Mouse (Mus musculus) heart, postnatal 4 days (tissue): Measurements from ENCODE around the gene Mon2. TPM values are rescaled to one million over a fixed set of nuclear protein-coding genes. Genes with fewer than 3 reads are reported as not detected.
A peak's percentile ranks its signal among the peaks of the same experiment; 100 is the strongest.
"Not testable (repeated sequence)": the region's sequence is repeated elsewhere in the genome, so short reads cannot be mapped to it uniquely, and the experiment has no call there.

Experiments used
- DNase-seq: peaks from one replicate; pipeline ENCODE4 v3.0.0; 2021
- total RNA-seq, 2 experiments: library from RNA; stranded (reverse); gene quantifications; 2 replicates each; pipeline ENCODE4 v1.2.3; 2021

Mon2 gene
- total RNA-seq, 2 experiments from 2014 or later: 45.0 to 45.9 TPM

- peak; percentile 41 for DNase-seq
Measured at GRCm38 (mm10) chr10:122991053-122991452, 85.3 kb downstream of the Mon2 start.

DNA sequence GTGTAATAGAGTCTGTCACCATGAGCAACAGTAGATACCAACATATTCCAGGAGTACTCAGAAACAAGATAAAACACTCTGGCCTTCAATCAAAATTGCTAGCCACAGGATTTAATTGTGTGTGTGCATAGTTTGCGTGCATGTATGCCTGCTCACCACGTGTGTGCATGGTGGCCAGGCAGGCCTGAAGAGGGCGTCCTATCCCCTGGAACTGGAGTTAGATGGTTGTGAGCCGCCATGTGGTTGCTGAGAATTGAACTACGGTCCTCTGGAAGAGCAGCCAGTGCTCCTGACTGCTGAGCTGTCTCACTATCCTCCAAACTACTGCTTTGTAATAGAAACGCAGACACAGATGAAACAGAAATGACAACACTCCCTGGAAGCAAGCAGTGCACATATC lies 85.7 kb downstream of the Mon2 start:
- no peak for DNase-seq

GRCm38 (mm10) chr10:122989916-122990315 lies 86.4 kb downstream of the Mon2 start:
- DNase-seq: no peak

DNA sequence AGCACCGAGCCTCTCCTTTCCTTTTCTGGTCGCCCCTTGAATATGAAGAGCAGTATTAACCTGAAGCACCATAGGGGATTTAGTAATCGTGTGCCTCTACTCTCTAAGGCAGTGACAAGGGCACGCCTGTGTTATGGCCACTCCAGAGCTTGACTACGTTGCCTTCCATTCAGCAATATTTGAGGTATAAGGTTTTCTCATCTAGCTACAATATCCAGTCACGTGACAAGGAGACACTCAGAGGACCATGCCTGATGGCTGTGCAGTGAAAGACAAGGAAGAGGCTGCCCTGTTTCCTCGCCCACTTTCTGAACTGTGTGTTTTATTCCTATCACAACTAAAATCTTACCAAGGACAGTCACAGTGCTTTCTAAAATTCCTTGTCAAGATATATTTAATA lies 87.9 kb downstream of the Mon2 start:
- no peak for DNase-seq

DNA sequence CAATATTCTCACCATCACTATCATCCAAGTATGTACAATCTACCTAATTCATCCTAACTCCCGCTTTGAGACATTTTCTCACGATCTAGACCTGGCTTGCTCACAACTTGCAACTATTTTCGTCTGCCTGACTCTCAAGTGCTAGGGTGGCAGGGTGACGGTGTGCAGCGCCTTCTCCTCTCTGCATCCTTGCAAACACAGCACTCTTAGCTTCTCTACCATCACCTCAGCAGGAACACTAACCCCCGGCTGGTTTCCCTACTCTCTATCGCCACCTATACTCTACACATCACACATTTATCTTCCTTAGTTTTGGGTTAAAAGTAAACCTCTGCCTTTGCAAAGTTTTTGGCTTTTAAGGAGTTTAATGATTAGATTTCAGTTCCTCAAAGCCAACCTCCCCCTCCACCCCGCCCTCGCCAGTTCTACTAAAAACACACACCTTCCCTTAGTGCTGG lies 88.6 kb downstream of the Mon2 start:
- DNase-seq: peak; percentile 51

DNA sequence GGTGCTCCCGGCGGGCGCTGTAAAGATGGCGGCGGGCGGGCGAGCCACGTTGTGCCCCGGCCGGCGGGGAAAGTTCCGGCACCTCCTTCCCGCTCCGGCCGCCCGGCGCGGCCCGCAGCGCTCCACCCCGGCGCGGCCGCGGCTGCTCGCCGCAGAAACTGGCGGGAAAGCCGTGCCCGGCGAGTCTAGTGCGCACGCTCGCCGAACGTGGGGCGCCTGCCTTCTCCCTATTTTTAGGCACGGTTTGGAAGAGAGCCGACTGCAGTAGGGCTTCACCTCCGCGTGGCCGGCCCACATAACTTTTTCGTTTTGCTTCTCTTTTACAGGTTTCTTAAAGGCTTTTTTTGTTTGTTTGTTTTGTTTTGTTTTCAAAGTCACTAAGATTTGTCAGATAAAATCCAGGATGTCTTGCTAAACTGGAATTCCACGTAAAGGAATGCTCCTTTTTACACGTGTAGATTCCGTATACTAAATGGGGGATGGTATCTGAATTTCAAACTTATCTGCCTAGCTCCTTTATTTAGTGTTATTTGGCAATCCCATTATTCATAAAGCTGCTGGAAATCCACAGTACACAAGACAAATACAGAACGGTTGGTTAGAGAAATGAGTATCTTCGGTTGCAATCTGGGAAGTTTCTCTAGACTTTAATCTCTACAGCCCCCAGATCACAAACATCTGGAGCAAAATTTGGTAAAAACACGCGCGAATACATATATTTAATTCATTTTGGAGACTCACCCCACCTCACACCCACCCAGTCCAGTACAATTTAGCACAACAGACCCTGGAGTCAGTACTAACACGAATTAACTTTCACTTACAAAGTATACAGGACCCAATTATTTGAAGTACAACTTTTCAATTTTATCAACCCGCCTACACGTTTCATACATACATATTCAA lies 89.7 kb downstream of the Mon2 start:
- peak; percentile 86 for DNase-seq

DNA sequence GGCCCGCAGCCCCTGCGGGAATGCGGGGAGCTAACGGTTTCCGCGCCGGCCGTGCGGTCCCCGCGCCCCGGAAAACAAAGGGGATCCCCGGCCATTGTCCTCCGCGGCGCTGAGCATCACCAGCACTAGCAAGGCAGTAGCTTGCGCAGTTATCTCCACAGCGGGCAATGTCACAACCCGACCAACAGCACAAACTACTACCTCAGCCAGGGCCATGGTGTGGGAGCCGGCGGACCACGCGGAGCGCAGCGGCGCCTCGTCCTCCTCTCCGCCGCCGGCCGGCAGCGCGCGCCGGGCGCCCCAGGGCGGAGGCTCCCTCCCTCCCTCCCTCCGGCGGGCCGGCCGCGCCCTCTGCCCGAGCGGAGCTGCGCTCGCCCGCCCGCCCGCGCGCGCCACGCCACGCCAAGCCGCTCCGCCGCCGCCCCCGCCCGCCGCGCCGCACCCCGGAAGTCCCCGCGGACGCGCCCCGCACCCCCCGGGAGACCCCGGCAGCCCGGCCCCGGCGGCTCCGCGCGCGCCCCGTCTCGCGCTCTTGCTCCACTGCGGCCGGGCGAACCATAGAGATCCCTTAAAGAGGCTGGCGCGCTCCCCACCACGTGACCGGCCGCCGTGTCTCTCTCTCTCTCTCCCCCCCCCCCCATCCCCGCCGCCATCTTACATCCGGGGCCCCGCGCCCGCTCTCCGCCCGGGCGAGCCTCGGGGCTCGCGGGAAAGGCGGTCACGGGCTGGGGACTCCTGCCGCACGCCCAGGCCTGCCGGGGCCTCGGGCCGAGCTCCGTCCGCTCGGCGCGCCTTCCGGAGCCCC lies 90.6 kb downstream of the Mon2 start:
- DNase-seq: peak; percentile 88

GRCm38 (mm10) chr10:122985252-122985514 lies 91.1 kb downstream of the Mon2 start:
- peak; percentile 60 for DNase-seq

DNA sequence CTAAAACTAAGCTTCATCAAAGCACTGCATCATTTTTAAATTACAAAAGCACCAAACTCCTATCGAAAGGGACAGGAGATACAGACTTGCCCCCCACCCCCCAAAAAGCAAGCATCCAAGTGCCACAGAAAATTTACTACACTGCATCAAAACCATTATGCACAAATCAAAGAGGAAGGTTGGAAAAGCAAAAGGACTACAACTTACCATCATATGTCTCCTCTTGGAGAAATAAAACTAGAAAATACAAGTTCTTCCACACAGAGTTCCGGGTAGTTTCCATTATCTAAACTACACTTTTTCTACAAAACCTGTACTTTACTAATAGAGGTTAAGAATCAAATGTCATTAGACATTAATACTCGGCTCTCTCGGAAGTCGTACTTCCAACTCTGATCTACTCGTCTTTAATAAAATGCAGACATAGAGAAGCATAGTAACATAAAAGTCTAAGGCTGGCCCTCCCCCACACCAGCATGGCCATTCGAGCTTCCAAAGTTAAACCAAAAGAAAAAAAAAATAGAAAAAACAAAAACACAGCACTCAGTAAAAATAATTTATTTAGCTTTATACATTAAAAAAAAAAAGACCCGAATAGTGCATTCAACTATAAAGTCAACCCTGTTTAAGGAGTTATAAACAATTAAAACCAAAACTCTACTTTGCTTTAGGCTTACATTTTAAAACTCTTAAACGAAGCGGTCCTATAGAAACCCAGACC lies 91.6 kb downstream of the Mon2 start:
- no peak for DNase-seq

GRCm38 (mm10) chr10:122983579-122984530 lies 92.5 kb downstream of the Mon2 start:
- no peak for DNase-seq

GRCm38 (mm10) chr10:122982909-122983578 lies 93.3 kb downstream of the Mon2 start:
- DNase-seq: no peak

GRCm38 (mm10) chr10:122980123-122980522 lies 96.2 kb downstream of the Mon2 start:
- DNase-seq: no peak

DNA sequence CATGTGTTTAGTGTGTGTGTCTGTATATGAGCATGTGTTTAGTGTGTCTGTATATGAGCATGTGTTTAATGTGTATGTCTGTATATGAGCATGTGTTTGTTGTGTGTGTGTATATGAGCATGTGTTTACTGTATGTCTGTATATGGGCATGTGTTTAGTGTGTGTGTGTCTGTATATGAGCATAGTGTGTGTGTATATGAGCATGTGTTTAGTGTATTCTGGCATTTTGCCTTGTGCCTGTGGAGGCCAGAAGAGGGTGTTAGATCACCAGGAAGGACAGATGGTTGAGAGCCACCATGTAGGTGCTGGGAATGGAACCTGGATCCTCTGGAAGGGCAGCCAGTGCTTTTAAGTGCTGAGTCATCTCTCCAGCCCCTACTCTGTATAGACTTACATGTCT lies 96.9 kb downstream of the Mon2 start:
- DNase-seq: no peak

GRCm38 (mm10) chr10:122976038-122976437 lies 100.3 kb downstream of the Mon2 start:
- DNase-seq: no peak

DNA sequence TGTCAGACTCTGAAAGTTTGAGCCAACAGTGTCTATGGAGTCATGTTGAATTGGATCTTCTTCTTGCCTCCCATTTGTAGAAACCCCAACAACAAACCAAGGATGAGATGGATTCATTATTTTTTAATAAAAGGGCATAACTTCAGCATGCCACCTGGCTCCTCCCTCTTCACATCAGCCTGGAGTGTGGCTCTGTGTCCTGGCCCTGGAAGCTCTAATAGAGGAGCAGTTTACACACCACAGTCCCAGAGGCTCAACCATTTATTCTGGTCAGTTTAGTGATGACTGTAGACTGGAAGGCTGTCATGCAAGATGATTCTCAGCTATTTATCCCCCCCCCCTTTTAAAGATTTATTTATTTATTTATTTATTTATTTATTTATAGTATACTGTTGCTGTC lies 103.1 kb downstream of the Mon2 start:
- no peak for DNase-seq

DNA sequence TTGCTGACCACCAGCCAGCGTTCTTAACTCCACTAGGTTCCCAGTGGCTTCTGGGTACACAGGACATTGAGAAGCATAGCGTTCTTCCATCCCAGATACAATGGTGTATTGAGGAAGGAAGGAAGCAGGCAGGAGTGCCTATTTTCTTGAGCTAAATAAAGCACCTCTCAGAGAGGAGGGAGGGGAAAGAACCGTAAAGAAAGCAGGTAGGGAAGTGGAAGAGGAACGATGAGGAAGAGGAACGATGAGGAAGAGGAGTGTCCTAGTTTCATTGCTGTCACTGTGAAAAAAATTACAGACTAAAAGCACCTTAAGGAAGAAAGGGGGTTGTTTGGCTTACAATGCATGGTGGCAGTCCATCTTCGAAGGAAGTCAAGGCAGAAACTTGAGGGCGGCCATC lies 106.1 kb downstream of the Mon2 start:
- no peak for DNase-seq

GRCm38 (mm10) chr10:122966421-122966820 lies 109.9 kb downstream of the Mon2 start:
- no peak for DNase-seq

DNA sequence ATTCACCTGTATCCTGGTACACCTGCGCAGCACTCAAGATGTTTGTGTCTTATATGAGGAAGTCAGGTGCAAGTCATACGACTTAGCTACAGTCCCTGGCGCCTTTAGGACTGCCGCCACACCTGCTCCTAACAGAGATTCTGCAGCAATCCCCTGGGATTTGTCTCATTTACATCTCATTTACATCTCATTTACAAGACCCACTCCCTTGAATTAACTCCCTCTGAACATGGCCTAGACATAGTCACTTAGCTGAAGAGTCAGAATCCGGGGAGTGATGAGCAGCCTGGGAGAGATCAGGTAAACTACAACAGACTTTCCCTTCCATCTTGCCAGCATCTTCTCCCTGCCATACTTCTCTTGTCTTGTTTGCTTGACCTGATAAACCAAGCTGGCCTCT lies 110.7 kb downstream of the Mon2 start:
- DNase-seq: not testable (repeated sequence)

GRCm38 (mm10) chr10:122964241-122964636 lies 112.1 kb downstream of the Mon2 start:
- DNase-seq: no peak

DNA sequence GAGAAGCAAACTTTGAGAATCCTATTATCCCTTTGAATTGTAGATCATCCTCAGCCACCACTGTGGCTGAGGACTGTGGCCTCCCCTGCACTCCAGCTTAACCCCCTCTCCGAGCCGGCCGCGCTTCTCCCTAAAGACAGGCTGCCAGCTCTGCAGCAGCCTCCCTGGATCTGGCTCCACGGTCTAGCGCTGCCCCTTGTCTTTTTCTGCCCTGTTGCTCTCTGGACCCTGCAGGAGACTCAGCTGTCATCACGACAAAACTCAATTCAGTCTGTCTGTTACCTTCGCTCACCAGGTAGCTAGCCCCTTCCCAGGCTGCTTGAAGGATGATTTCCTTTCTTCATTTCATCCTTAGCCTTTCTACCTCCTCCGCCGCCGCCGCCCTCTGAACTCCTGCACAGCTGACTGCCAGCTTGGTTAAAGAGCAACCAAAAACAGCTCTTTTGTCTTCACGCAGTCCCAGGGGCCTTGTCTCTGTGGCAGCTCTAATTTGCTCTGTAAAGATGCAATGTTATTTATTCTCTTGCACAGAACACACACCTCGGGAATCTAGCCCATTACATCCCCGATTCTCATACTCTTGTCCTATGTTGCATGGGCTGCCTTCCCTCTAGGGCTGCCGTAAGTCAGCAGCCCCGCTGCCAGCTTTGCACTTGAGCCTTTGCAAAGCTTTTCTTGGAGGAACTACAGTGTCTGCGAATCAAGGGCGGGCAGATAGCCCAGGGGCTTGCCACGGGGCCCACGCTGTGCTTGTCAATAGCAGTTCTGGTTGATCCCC lies 112.7 kb downstream of the Mon2 start:
- no peak for DNase-seq
